Mouse (Mus musculus): ENCODE data around the gene Ift74.

The Ift74 gene

DNA sequence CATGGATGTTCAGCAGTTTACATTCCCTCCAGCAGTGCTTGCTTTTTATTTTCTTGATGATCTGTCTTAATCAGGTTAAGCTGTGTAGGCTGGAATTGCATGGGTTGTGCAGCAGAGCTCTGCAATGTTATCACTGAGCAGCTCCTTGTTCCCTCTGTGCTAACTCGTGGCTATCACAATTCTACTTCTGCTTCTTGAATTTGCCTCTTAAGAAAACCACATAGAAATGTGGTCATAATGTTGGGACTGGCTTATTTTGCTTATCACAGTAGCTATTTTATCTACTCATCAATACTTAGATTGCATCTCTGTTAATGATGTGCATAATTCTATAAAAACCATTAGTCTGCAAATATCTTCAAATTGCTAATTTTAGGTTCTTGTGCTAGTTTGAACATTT lies 67.7 kb downstream of the Ift74 start:
- in situ Hi-C loops (cut with MboI; ENCODE audit: low pct_unique_long_range_greater_than_20kb in 1 of 2, low sequenced_read_pairs in 2 of 2, unreplicated experiment in 1 of 2): loop anchor here in 1 of 2 experiments (25.0 kb wide), 1 partner anchor 230 kb away; no protein-coding TSS in a partner anchor

DNA sequence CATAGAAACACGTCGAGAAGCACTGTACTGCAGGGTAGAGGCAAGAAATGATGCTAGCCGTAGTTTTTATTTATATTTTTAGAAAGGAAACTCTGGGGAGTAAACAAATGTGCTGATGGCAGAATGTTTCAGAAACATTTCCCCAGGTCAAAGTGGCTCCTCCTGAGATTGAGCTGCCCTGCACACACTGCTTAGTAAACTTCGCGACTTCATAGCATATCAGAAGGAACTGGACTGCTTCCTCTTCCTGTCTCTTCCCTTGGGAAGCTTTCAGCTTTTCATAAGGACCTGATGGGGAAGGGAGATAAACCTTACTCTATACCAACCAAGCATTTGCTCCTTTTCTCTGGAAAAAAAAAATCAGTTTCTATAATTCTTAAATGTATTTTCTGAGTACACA lies 69.0 kb downstream of the Ift74 start:
- in situ Hi-C loops (cut with MboI; ENCODE audit: low pct_unique_long_range_greater_than_20kb in 1 of 2, low sequenced_read_pairs in 2 of 2, unreplicated experiment in 1 of 2): loop anchor here in 1 of 2 experiments (25.0 kb wide), 1 partner anchor 229 kb away; no protein-coding TSS in a partner anchor

DNA sequence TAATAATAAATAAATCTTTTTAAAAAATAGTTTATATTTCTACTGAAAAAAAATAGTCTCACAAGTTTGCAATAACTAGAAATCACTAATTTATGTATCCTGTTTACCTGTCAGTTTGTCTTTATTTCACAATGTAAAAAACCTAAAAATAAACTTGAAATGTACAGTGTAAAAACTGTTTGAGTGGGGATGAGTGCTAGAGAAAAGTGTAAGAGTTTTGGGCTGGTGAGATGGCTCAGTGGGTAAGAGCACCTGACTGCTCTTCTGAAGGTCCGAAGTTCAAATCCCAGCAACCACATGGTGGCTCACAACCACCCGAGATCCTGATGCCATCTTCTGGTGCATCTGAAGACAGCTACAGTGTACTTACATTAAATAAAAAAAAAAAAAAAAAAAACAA lies 75.5 kb downstream of the Ift74 start:
- in situ Hi-C loops (cut with MboI; ENCODE audit: low pct_unique_long_range_greater_than_20kb in 1 of 2, low sequenced_read_pairs in 2 of 2, unreplicated experiment in 1 of 2): loop anchor here in 1 of 2 experiments (25.0 kb wide), 1 partner anchor 222 kb away; no protein-coding TSS in a partner anchor

DNA sequence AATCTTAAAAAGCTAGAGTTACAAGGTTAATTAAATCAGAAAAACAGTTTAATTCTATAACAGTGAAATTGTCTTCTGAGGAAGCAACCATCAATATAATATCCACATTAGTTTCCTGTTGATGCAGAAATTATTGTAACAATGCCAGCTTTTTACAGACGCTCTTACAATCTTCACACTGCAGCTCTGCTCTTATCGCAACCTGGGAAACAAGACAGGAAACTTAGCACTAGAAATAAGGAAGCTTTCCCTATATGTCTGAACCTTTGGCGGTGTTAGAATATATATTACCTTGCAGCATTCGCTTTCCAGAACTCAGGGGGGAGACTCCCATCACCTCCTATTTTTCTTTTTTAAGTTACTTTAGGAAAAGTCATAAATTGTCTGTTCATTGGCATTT lies 76.8 kb downstream of the Ift74 start:
- in situ Hi-C loops (cut with MboI; ENCODE audit: low pct_unique_long_range_greater_than_20kb in 1 of 2, low sequenced_read_pairs in 2 of 2, unreplicated experiment in 1 of 2): loop anchor here in 1 of 2 experiments (25.0 kb wide), 1 partner anchor 221 kb away; no protein-coding TSS in a partner anchor

DNA sequence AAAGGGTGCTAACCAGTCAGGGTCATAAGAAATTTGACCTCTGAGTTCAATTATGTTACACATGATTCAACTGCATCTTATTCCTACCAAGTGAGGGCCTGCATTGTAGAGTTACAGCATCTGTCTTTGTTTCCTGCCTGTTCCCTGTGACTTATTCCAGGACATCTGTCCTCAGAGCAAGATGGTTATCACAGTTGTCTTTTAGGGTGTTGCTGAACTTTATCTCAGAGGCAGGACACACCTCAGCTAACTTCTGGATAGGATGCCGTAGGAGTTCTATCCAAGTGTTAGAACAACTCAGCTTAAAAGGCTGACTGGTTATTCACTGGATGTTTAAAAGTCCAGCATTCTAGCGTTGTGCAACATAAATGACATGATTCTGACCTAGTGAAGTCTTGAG lies 77.9 kb downstream of the Ift74 start:
- in situ Hi-C loops (cut with MboI; ENCODE audit: low pct_unique_long_range_greater_than_20kb in 1 of 2, low sequenced_read_pairs in 2 of 2, unreplicated experiment in 1 of 2): loop anchor here in 1 of 2 experiments (25.0 kb wide), 1 partner anchor 220 kb away; no protein-coding TSS in a partner anchor

- in situ Hi-C loops (cut with MboI; ENCODE audit: low pct_unique_long_range_greater_than_20kb in 1 of 2, low sequenced_read_pairs in 2 of 2, unreplicated experiment in 1 of 2): loop anchor here in 1 of 2 experiments (25.0 kb wide), 1 partner anchor 216 kb away; no protein-coding TSS in a partner anchor
Observed at GRCm38 (mm10) chr4:94696368-94696767, 82.1 kb downstream of the Ift74 start.

DNA sequence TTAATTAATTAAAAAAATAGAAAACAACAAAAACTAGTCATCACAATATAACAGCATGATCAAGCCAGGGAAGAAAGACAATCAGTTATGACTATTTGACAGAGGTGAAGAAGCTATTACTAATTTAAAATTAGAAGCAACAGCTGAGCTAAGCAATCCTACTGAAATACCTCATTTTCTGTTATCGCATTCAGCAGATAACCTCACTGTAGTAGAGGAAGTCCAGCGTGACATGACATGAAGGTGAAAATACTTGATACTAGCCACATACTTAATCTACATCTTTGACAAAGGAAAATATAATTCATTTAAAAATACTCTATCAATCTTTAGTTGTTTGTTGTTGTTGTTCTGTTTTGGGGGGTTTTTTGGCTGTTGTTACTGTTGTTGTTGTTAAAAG lies 96.7 kb downstream of the Ift74 start:
- in situ Hi-C loops (cut with MboI; ENCODE audit: low pct_unique_long_range_greater_than_20kb in 1 of 2, low sequenced_read_pairs in 2 of 2, unreplicated experiment in 1 of 2): no loop called here

- in situ Hi-C loops (cut with MboI; ENCODE audit: low pct_unique_long_range_greater_than_20kb in 1 of 2, low sequenced_read_pairs in 2 of 2, unreplicated experiment in 1 of 2): no loop called here
Observed at GRCm38 (mm10) chr4:94711426-94711825, 97.1 kb downstream of the Ift74 start.

DNA sequence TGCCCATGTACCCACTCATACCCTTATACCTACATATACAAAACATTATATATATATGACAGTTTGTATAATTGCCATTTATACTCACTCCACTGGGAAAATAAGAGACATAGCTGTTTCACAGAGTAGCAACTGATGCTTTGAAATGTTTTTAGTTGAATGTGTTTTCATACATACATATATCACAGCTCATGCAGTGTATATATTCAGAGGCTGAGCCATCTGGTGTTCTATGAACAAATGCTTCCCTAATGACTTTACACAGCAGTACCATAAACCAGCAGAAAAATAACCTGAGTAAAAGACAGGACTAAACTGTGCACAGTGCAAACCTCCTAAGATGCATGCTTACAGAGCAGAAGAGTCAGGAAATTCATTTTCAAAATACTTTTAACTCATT lies 99.5 kb downstream of the Ift74 start:
- in situ Hi-C loops (cut with MboI; ENCODE audit: low pct_unique_long_range_greater_than_20kb in 1 of 2, low sequenced_read_pairs in 2 of 2, unreplicated experiment in 1 of 2): no loop called here

GRCm38 (mm10) chr4:94715166-94715565 lies 100.9 kb downstream of the Ift74 start:
- in situ Hi-C loops (cut with MboI; ENCODE audit: low pct_unique_long_range_greater_than_20kb in 1 of 2, low sequenced_read_pairs in 2 of 2, unreplicated experiment in 1 of 2): no loop called here

- in situ Hi-C loops (cut with MboI; ENCODE audit: low pct_unique_long_range_greater_than_20kb in 1 of 2, low sequenced_read_pairs in 2 of 2, unreplicated experiment in 1 of 2): no loop called here
Observed at GRCm38 (mm10) chr4:94725799-94726198, 111.5 kb downstream of the Ift74 start.

DNA sequence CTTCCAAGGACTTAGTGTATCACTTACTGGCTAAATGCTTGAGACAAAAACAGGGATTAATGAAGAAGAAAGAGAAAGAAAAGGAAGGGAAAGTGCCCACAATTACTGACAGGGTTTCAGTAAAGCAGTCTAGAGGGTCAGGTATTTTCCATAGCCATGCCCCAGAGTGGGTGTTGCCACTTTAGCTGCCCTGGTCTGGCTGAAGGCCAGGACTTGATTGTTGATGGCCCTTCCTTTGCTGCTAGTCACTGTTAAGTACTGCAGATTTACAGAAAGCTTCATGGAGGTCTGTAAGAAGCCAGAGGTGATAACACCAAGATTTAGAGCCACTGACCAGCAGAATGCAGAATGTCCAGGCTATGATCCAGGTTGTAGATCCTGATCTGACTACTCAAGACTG lies 118.4 kb downstream of the Ift74 start:
- in situ Hi-C loops (cut with MboI; ENCODE audit: low pct_unique_long_range_greater_than_20kb in 1 of 2, low sequenced_read_pairs in 2 of 2, unreplicated experiment in 1 of 2): no loop called here

- in situ Hi-C loops (cut with MboI; ENCODE audit: low pct_unique_long_range_greater_than_20kb in 1 of 2, low sequenced_read_pairs in 2 of 2, unreplicated experiment in 1 of 2): no loop called here
Observed at GRCm38 (mm10) chr4:94737326-94738295, 123.3 kb downstream of the Ift74 start.

- in situ Hi-C loops (cut with MboI; ENCODE audit: low pct_unique_long_range_greater_than_20kb in 1 of 2, low sequenced_read_pairs in 2 of 2, unreplicated experiment in 1 of 2): no loop called here
Observed at GRCm38 (mm10) chr4:94738838-94739731, 124.8 kb downstream of the Ift74 start, which contains the start of gene Tek. Gene Tek (plus strand): TSS chr4:94739289.

GRCm38 (mm10) chr4:94741824-94742223 lies 127.5 kb downstream of the Ift74 start:
- in situ Hi-C loops (cut with MboI; ENCODE audit: low pct_unique_long_range_greater_than_20kb in 1 of 2, low sequenced_read_pairs in 2 of 2, unreplicated experiment in 1 of 2): no loop called here

Data from mouse embryonic stem cell (cell line).